Mouse (Mus musculus): ENCODE data around the gene Olfr136.

Gene Olfr136

GRCm38 (mm10) chr17:38329531-38329930, at the start of gene Olfr136:
Gene Olfr136 (plus strand): TSS chr17:38329831.
- in situ Hi-C loops (cut with MboI, MseI) = no loop called here

GRCm38 (mm10) chr17:38307470-38307869, 22.2 kb upstream of the Olfr136 start, which contains the start of gene Olfr137:
Gene Olfr137 (minus strand): TSS chr17:38307570.
- in situ Hi-C loops (cut with MboI, MseI) = no loop called here

Data from regulatory T cell (primary cell).